16 mouse cellular contexts compared by ENCODE assay signal in the genomic region with DNA sequence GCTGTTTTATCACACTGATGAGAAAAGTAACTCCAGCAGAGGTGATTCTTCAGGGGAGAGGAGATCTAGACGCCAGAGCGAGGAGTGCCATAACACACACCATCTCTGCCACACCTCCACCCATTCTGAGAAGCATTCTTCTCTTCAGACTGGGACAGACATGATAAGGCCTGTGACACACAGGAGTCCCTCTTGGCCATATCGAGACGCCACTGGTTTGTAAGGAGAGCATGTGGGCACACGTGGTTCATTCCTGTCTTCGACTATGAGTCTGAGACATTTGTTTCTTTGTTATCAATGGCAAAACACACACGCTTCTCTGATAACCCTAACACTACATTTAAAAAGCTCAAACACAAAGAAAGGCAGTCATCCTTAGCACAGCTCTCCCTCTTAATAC. TPM values are rescaled to one million over a fixed set of nuclear protein-coding genes. Genes with fewer than 3 reads are reported as not detected.
DNase-seq lines count a peak whose midpoint lies in the region; ATAC-seq and TF ChIP-seq lines count a peak whose summit lies in the region.
"Had no signal": no experiment of that assay in that cellular context is flagged by ENCODE, and none has a peak within 500 bp of the region (broad histone marks: within the 10 kb centered on the region; RNA-seq: fewer than 3 reads in every experiment).

No protein-coding gene starts in this region.

- H3K27ac ChIP-seq in left cerebral cortex, adult 2 months = peak overlapping the region; percentile 18; the same call in 1 of the 2 replicates
- H3K27ac ChIP-seq in forebrain, embryonic 16.5 days (ENCODE audit: low read length) = peak overlapping the region; percentile 49; the same call in 1 of the 2 replicates
- no peak overlapping the region for H3K27ac ChIP-seq in liver, embryonic 13.5 days
- H3K27ac ChIP-seq in midbrain, postnatal 0 days (ENCODE audit: low read depth, low read length) = peak overlapping the region; percentile 82; the same call in 1 of the 2 replicates
- H3K27ac ChIP-seq: heart, embryonic 15.5 days; limb, embryonic 15.5 days had no signal

- no peak overlapping the region for H3K4me3 ChIP-seq in left cerebral cortex, adult 2 months
- no peak overlapping the region for H3K4me3 ChIP-seq in forebrain, embryonic 16.5 days (replicated peaks; ENCODE audit: low read length)
- H3K4me3 ChIP-seq in liver, embryonic 13.5 days (replicated peaks) = no peak overlapping the region
- H3K4me3 ChIP-seq in midbrain, postnatal 0 days (ENCODE audit: low read depth, low read length) = no peak overlapping the region
- H3K4me3 ChIP-seq: erythroblast, embryonic 14.5 days; heart, embryonic 15.5 days; limb, embryonic 15.5 days had no signal

- no peaks in the 10 kb centered on the region for H3K36me3 ChIP-seq in forebrain, embryonic 16.5 days (ENCODE audit: control insufficient read depth, insufficient read depth)
- no peaks in the 10 kb centered on the region for H3K36me3 ChIP-seq in liver, embryonic 13.5 days
- H3K36me3 ChIP-seq in midbrain, postnatal 0 days (ENCODE audit: insufficient read depth, low read length) = no peaks in the 10 kb centered on the region
- H3K36me3 ChIP-seq: G1E; heart, embryonic 15.5 days; limb, embryonic 15.5 days had no signal

- 84% methylated on average over 7 of the region's 7 CpGs for WGBS in forebrain, embryonic 16.5 days
- WGBS in liver, embryonic 13.5 days (ENCODE audit: insufficient replicate concordance) = 26% methylated on average over 7 of the region's 7 CpGs
- WGBS in midbrain, postnatal 0 days = 74% methylated on average over 7 of the region's 7 CpGs

- no peaks in the 10 kb centered on the region for H3K9me3 ChIP-seq in forebrain, embryonic 16.5 days (ENCODE audit: control insufficient read depth, low read length)
- H3K9me3 ChIP-seq in liver, embryonic 13.5 days (replicated peaks) = no peaks in the 10 kb centered on the region
- H3K9me3 ChIP-seq in midbrain, postnatal 0 days (ENCODE audit: low read length) = no peaks in the 10 kb centered on the region
- H3K9me3 ChIP-seq: G1E; heart, embryonic 15.5 days; limb, embryonic 15.5 days had no signal

- TF ChIP-seq CTCF in left cerebral cortex, adult 2 months (IDR thresholded peaks at IDR 0.05) = no peak
- TF ChIP-seq CTCF in midbrain, postnatal 0 days (IDR thresholded peaks at IDR 0.05) = no peak

- ATAC-seq in forebrain, embryonic 16.5 days = no peak
- ATAC-seq in liver, embryonic 13.5 days (ENCODE audit: low read depth) = peak; percentile 98
- ATAC-seq in midbrain, postnatal 0 days (ENCODE audit: low FRiP score) = no peak
- ATAC-seq in granulocyte monocyte progenitor cell, adult 5-6 weeks (replicated peaks; ENCODE audit: poor library complexity, severe bottlenecking) = no peak

- H3K27me3 ChIP-seq in forebrain, embryonic 16.5 days (replicated peaks; ENCODE audit: control insufficient read depth, insufficient read depth, low read length) = no peaks in the 10 kb centered on the region
- no peaks in the 10 kb centered on the region for H3K27me3 ChIP-seq in liver, embryonic 13.5 days
- H3K27me3 ChIP-seq in midbrain, postnatal 0 days (ENCODE audit: insufficient read depth, low read length) = no peaks in the 10 kb centered on the region
- H3K27me3 ChIP-seq: heart, embryonic 15.5 days; limb, embryonic 15.5 days had no signal

- H3K9ac ChIP-seq in forebrain, embryonic 16.5 days (replicated peaks; ENCODE audit: low read depth, low read length) = no peak overlapping the region
- no peak overlapping the region for H3K9ac ChIP-seq in liver, embryonic 13.5 days
- no peak overlapping the region for H3K9ac ChIP-seq in midbrain, postnatal 0 days (replicated peaks; ENCODE audit: low read length, poor library complexity, severe bottlenecking)
- H3K9ac ChIP-seq: heart, embryonic 15.5 days; limb, embryonic 15.5 days had no signal

- H3K4me1 ChIP-seq in forebrain, embryonic 16.5 days (replicated peaks; ENCODE audit: control insufficient read depth, insufficient read depth, low read length) = peaks cover 15% of the 10 kb centered on the region
- peaks cover 16% of the 10 kb centered on the region for H3K4me1 ChIP-seq in liver, embryonic 13.5 days (replicated peaks)
- H3K4me1 ChIP-seq in midbrain, postnatal 0 days (ENCODE audit: insufficient read depth, low read length) = peaks cover 31% of the 10 kb centered on the region
- H3K4me1 ChIP-seq: heart, embryonic 15.5 days; limb, embryonic 15.5 days had no signal

- intact Hi-C loops in left cerebral cortex, adult 2 months (cut with DNase I) = no loop called here
- intact Hi-C loops in left cerebral cortex, postnatal 25 days (cut with DNase I) = no loop called here

- no peak overlapping the region for H3K4me2 ChIP-seq in forebrain, embryonic 16.5 days (ENCODE audit: low read length)
- H3K4me2 ChIP-seq in liver, embryonic 13.5 days = no peak overlapping the region
- H3K4me2 ChIP-seq in midbrain, postnatal 0 days (ENCODE audit: low read depth, low read length, poor library complexity, severe bottlenecking) = no peak overlapping the region
- H3K4me2 ChIP-seq: heart, embryonic 15.5 days; limb, embryonic 15.5 days had no signal

- peak in 1 of 2 experiments; percentile 10 for DNase-seq in left cerebral cortex, adult 2 months (ENCODE audit: extremely low spot score in 1 of 2, low spot score in 2 of 2)
- DNase-seq in left cerebral cortex, postnatal 25 days (ENCODE audit: low spot score in 2 of 2) = no peak
- DNase-seq in liver, embryonic 13.5 days = peak; percentile 33
- no peak for DNase-seq in midbrain, postnatal 0 days (ENCODE audit: low spot score)
- DNase-seq in spleen, postnatal 10 days (ENCODE audit: low spot score in 2 of 2) = no peak
- DNase-seq in urinary bladder, adult 18-20 months (ENCODE audit: low spot score in 2 of 2) = no peak
- DNase-seq: adrenal gland, postnatal 10 days; cerebellum, adult 8-10 months; thymus, postnatal 25 days had no signal

RNA-seq across cellular contexts. Expression of a gene that starts 43.9 kb away (rescaled TPM):
- total RNA-seq in left cerebral cortex, adult 2 months (2021) = 100 to 1,000 TPM; 386 to 451 TPM
- 100 to 1,000 TPM; 413 to 444 TPM for total RNA-seq in left cerebral cortex, postnatal 25 days (2021)
- 51.7 and 60.8 TPM in 2 replicates for polyA plus RNA-seq in forebrain, embryonic 16.5 days (2015; fragmentation: Nextera tagmentation; extraction: Ambion mirVana)
- 0.06 and 0.09 TPM in 2 replicates for polyA plus RNA-seq in liver, embryonic 13.5 days (2015; fragmentation: Nextera tagmentation; extraction: Ambion mirVana)
- total RNA-seq in midbrain, postnatal 0 days (2014; rRNA removed) = 219 and 234 TPM in 2 replicates
- polyA plus RNA-seq in midbrain, postnatal 0 days (2015; fragmentation: Nextera tagmentation; extraction: Ambion mirVana) = 116 and 120 TPM in 2 replicates
- total RNA-seq in granulocyte monocyte progenitor cell, adult 5-6 weeks (2014; fragmentation: Nextera tagmentation) = 0.37 and 0.47 TPM in 2 replicates
- total RNA-seq in granulocyte monocyte progenitor cell, adult 5-6 weeks (2017) = 0.13 TPM in 1 of 2 replicates, not detected in the other
- total RNA-seq: monocyte, adult 5-6 weeks had no signal
- polyA plus RNA-seq: erythroblast, embryonic 14.5 days; G1E had no signal

Comparison
In these comparisons a context has a peak if more than half of its experiments do, and no peak if none do; other contexts are left out.
1. RNA of a gene that starts 43.9 kb away (total RNA-seq): 386 to 451 TPM in left cerebral cortex, adult 2 months, 413 to 444 TPM in left cerebral cortex, postnatal 25 days and 219 to 234 TPM in midbrain, postnatal 0 days; 0.13 to 0.47 TPM in granulocyte monocyte progenitor cell, adult 5-6 weeks; every median in the first group is over 100 times any median in the second.